Mouse (Mus musculus) testis, adult 2 months (tissue): ENCODE results near the gene Mta3.

Source experiments
- CTCF ChIP-seq: fragments of 200-500 bp; IDR thresholded peaks from 2 replicates; pipeline ENCODE4 v1.5.1; 2012; ENCODE audit warnings: low read depth, mild to moderate bottlenecking, inconsistent platforms, low read length, moderate library complexity; ENCODE audit not compliant: control insufficient read depth, insufficient read depth, insufficient replicate concordance
- POLR2A ChIP-seq: fragments of 200-500 bp; IDR thresholded peaks from 2 replicates; pipeline ENCODE4 v1.6.1; 2012; ENCODE audit warnings: low read depth, mild to moderate bottlenecking, inconsistent platforms, low read length, moderate library complexity; ENCODE audit not compliant: control insufficient read depth

DNA sequence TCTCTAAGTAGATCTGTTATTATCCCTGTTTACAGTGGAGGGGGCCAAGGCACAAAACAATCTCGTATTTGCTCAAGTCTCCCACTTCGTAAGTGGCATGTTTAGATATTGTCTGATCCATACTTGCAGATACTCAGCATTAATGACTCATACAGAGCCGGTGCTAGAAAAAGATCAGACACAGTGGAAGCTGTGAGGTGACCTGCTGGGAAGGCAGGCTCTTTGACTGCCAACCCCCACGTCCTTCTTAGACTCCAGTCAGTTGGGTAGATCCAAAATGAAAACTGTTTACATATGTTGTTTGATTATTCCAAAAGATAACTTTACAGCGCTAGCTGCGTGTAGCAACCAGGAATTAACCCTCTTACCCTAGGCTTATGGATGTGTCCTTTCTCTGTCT, 35.3 kb downstream of the Mta3 start:
- TF ChIP-seq CTCF (no peak), POLR2A (no peak)
